Mouse (Mus musculus) limb, embryonic 15.5 days (tissue): ENCODE results near the gene Ptger4. TPM values are rescaled to one million over a fixed set of nuclear protein-coding genes. Genes with fewer than 3 reads are reported as not detected.
A peak's percentile ranks its signal among the peaks of the same experiment; 100 is the strongest.

Experiments used
- ATAC-seq: fragments of 200-750 bp; cut with Nextera tagmentation; 2 replicates; pipeline ENCODE4 v1.8.0; 2017; ENCODE audit warnings: low read depth, moderate TSS enrichment; ENCODE audit not compliant: insufficient number of reproducible peaks, low FRiP score, low TSS enrichment
- H3K27ac ChIP-seq: fragments of 300-500 bp; sonication (generic); 2 replicates; pipeline ENCODE4 v1.5.1; 2015; ENCODE audit warnings: moderate library complexity, mild to moderate bottlenecking, inconsistent platforms
- H3K27me3 ChIP-seq: fragments of 300-500 bp; sonication (generic); 2 replicates; pipeline ENCODE4 v1.6.1; 2015; ENCODE audit warnings: inconsistent platforms
- H3K36me3 ChIP-seq: fragments of 300-500 bp; sonication (generic); 2 replicates; pipeline ENCODE4 v1.6.1; 2015; ENCODE audit warnings: inconsistent platforms
- H3K4me1 ChIP-seq: fragments of 300-500 bp; sonication (generic); 2 replicates; pipeline ENCODE4 v1.6.1; 2015; ENCODE audit warnings: inconsistent platforms
- H3K4me2 ChIP-seq: fragments of 300-500 bp; sonication (generic); 2 replicates; pipeline ENCODE4 v1.6.1; 2015; ENCODE audit warnings: mild to moderate bottlenecking, inconsistent platforms
- H3K4me3 ChIP-seq: fragments of 300-500 bp; sonication (generic); 2 replicates; pipeline ENCODE4 v1.5.1; 2015; ENCODE audit warnings: mild to moderate bottlenecking, inconsistent platforms
- H3K9ac ChIP-seq: fragments of 300-500 bp; sonication (generic); 2 replicates; pipeline ENCODE4 v1.6.1; 2015; ENCODE audit warnings: inconsistent platforms
- H3K9me3 ChIP-seq: fragments of 300-500 bp; sonication (generic); 2 replicates; pipeline ENCODE4 v1.6.1; 2016; ENCODE audit warnings: inconsistent platforms
- WGBS: fragments of 180-500 bp; shearing (Covaris S2); methylation state at CpG from one replicate; pipeline ENCODE4 v1.1.7; 2015; 5-methylcytosine and 5-hydroxymethylcytosine counted together
- polyA plus RNA-seq: library from polyadenylated mRNA; unstranded; fragments of >200 nt; fragmentation: Nextera tagmentation; extraction: Ambion mirVana; gene quantifications from 2 replicates; pipeline ENCODE4 v1.2.1, GENCODE M21; 2015

Ptger4 gene
- polyA plus RNA-seq, 1 experiment from 2014 or later, result 5.0 TPM

DNA sequence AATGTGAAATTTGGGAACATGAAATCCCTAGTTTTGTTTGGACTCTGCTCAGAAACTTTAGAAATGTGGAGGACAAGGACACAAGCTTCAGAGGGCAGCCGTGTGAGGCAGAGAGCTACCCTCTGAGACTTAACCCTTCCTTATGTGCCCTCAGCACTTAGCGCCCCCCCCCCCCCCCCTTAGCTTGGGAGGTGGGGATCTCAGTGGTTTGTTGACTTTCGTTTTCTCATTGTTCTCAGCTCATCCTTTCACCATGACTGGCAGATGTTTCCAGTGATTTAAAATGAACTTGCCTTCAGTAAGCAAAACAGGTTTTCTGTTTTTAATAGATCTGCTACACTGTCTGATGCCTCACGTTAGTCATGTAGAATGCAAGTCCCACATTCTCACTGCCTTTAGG lies 56.9 kb downstream of the Ptger4 start:
- H3K4me3 ChIP-seq, result no peak overlapping the region
- no peak overlapping the region for H3K9ac ChIP-seq
- peaks cover 12% of the 10 kb centered on the region for H3K4me1 ChIP-seq
- no peaks in the 10 kb centered on the region for H3K27me3 ChIP-seq
- 53% methylated on average over 4 of the region's 4 CpGs for WGBS
- H3K4me2 ChIP-seq, result no peak overlapping the region
- no peak for ATAC-seq
- H3K9me3 ChIP-seq, result no peaks in the 10 kb centered on the region
- H3K36me3 ChIP-seq, result peaks cover 15% of the 10 kb centered on the region
- H3K27ac ChIP-seq, result no peak overlapping the region

DNA sequence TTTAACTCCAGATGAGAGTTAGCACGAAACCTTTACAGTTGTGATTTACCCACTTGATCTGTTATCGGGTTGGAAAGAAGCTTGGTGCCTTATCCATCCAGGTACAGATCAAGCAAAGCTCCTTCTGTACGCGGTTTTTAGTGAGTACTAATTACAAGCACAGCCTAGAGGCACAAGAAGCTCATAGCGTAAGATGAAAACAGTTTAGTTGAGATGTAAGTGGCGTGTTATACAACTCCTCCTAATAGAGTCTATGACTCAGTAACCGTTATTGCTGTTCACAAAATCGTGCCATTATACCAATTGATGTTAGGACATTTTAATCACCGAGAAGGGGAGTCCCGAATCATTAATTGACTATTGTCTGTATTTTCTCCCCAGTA lies 57.7 kb downstream of the Ptger4 start:
- Histone ChIP-seq H3K4me1 (peaks cover 12% of the 10 kb centered on the region), H3K27ac (no peak overlapping the region), H3K27me3 (no peaks in the 10 kb centered on the region), H3K4me2 (peak overlapping the region; percentile 67), H3K9ac (peak overlapping the region; percentile 89; the same call in 1 of the 2 replicates), H3K4me3 (peak overlapping the region; percentile 98), H3K9me3 (no peaks in the 10 kb centered on the region), H3K36me3 (peaks cover 19% of the 10 kb centered on the region)
- 27% methylated on average over 10 of the region's 10 CpGs for WGBS
- ATAC-seq, result no peak

DNA sequence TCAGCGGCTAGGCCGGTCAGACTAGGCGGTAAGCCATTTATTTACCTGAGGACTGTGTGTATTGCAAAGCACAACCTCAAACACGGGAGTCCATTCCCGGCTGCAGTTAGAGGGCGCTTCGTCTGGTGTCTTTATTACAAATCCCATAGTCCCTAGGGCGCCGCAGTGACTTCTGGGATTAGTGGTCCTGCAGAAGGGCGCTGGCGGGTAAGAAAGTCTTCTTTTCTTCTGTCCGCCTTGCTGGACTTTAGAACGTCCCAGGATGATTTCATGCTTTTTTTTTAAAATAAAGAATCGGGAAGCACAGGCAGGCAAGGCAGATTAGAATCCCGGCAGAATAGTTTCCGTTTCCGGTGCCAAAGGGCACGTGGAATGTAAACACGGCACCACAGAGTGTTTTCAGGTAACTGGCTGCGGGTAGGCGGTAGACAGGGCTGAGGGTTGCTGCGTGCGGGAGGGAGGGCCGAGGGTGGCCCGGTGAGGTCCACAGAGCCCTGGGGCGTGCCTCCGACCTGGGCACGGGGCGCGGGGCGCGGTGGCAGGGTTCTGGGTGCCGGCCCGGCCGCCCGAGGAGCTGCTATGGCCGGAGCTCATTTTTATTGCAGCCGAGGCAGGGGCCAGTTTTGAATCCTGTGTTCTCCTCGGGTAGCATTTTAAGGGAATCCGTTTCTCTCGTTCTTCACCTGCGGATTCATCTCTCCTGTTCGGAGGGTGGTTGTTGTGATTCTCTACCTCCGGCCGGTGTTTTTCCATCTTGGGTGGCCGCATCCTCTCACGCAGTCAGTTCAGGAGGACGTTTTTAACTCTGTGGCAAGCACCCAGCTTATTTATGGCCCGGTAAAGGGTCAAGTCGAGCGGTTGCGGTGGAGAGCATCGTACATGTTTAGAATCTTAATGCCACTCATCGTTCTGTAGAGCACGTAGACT lies 58.4 kb downstream of the Ptger4 start, which contains the start of gene Ttc33:
Gene Ttc33 (plus strand): TSS at position 160 of the 927 bp plus-strand sequence.
- H3K27me3 ChIP-seq, result no peaks in the 10 kb centered on the region
- H3K36me3 ChIP-seq, result peaks cover 20% of the 10 kb centered on the region
- H3K9ac ChIP-seq, result peak within 1 kb of the TSS; percentile 89
- peak within 1 kb of the TSS; percentile 67 for H3K4me2 ChIP-seq
- ATAC-seq, result peak; percentile 61; the same call in 1 of the 2 replicates
- peaks cover 12% of the 10 kb centered on the region for H3K4me1 ChIP-seq
- WGBS, result under 1% methylated on average over 55 of the region's 55 CpGs
- H3K9me3 ChIP-seq, result no peaks in the 10 kb centered on the region
- peak within 1 kb of the TSS; percentile 98 for H3K4me3 ChIP-seq
- peak within 1 kb of the TSS; percentile 85 for H3K27ac ChIP-seq

DNA sequence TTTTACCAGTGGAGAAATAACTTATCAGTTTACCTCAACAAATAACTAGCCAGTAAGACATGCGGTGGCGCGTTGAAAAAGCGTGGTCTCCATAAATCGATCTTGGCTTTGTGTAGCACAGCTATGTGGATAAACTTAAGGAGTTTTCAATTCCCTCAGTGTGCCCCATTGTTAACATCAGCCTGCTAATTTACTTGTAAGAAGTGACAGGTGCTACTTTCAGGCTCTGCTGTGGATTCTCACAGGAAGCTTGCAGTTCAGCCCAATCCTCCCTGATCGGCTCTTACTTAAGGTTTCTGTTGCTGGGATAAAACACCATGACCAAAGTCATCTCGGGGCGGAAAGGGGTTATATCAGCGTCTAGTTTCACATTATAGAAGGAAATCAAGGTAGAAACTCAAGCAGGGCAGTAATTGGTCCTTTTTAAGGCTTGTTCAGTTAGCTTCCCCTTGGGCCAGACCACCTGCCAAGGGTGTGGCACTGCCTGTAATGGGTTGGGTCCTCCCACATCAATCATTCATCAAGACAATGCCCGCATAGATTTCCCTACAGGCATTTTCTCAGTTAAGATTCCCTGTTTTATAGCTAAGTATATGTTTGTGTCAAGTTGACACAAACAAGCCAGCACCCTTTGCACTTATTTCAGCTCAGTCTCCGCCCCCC lies 59.2 kb downstream of the Ptger4 start:
- no peaks in the 10 kb centered on the region for H3K9me3 ChIP-seq
- H3K36me3 ChIP-seq, result peaks cover 17% of the 10 kb centered on the region
- H3K4me1 ChIP-seq, result peaks cover 12% of the 10 kb centered on the region
- H3K27ac ChIP-seq, result peak overlapping the region; percentile 85
- H3K4me3 ChIP-seq, result peak overlapping the region; percentile 98
- no peak for ATAC-seq
- peak overlapping the region; percentile 67 for H3K4me2 ChIP-seq
- H3K27me3 ChIP-seq, result no peaks in the 10 kb centered on the region
- peak overlapping the region; percentile 89 for H3K9ac ChIP-seq
- 31% methylated on average over 11 of the region's 11 CpGs for WGBS

DNA sequence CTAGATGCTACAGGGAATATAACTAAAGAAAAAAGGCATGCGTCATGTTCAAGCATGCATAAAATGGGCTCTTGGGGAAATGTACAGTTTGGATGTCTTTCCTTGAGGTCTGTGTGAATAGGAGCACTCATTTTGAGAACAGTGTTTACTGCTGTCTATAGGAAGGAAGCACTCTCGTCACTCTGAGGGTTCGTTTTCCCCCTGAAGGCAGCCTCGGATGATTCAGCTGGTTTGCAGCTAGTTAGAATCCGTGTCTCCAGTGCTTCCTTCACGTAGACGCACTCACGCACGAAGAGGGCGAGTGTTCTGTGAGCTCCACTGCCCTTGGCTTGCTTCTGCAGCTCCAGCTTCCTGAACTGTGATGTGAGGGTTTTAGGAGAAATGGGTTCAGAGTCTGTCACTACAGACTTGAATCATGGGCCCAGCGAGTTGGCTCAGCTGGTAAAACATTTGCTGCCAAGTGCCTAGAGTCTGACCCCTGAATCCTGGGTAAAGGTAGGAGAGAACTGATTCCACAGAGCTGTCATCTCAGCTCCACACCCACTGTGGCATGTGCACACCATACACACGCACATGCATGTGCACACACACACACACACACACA lies 70.7 kb downstream of the Ptger4 start:
- ATAC-seq, result no peak
- H3K36me3 ChIP-seq, result peaks cover 58% of the 10 kb centered on the region
- no peaks in the 10 kb centered on the region for H3K4me1 ChIP-seq
- no peak overlapping the region for H3K27ac ChIP-seq
- no peak overlapping the region for H3K4me3 ChIP-seq
- no peaks in the 10 kb centered on the region for H3K27me3 ChIP-seq
- H3K9me3 ChIP-seq, result no peaks in the 10 kb centered on the region
- no peak overlapping the region for H3K4me2 ChIP-seq
- H3K9ac ChIP-seq, result no peak overlapping the region
- WGBS, result 79% methylated on average over 12 of the region's 12 CpGs

DNA sequence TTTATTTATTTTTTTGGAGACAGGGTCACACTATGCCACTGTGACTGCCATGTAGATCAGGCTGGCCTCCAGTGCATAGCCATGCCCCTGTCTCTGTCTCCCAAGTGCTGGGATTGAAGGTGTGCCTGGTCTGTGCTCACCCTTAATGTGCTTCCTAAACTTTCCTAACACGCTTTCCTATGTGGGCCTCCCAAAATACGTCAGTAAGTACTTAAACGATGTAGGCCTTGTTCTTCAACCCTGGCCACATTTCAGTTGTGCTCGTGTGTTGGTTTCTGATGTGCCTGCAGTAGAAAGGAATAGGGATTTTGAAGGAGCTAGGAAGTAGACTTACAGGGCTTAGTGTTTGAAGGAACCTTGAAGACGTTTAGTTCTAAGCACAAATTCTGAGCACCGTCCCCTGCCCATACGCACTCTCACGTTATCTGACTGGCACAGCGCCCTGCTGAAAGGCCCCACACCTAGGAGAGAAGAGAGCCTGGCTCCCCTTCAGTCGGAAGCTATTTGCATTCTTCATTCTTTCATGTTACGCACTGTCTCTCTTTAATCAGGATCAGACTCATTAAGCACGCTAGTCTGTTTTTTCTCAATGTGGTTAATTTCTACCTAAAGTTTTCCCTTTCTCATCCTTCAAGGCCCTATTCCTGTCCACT lies 78.7 kb downstream of the Ptger4 start:
- no peak overlapping the region for H3K4me3 ChIP-seq
- H3K4me2 ChIP-seq, result no peak overlapping the region
- no peaks in the 10 kb centered on the region for H3K27me3 ChIP-seq

DNA sequence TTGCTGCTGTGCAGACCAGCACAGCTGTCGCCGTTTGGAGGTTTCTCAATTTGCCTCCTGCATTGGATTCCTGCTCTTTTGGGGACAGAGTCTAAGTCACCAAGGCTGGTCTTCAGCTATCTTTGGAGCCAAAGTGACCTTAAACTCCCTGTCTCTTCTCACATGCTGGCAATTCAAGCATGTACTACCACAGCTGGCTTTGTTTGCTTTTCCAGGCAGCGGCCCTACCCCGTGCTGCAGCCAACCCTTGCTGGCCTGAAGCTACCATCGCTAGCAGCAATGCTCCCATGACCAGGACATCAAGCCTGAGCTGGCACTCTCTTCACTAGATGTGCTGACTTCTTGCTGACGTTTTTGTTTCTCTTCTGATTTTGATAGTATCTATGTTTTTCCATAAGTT lies 85.2 kb downstream of the Ptger4 start:
- Histone ChIP-seq H3K36me3 (peaks cover 13% of the 10 kb centered on the region), H3K4me2 (no peak overlapping the region), H3K4me1 (no peaks in the 10 kb centered on the region), H3K9ac (no peak overlapping the region), H3K27ac (no peak overlapping the region), H3K9me3 (no peaks in the 10 kb centered on the region), H3K27me3 (no peaks in the 10 kb centered on the region), H3K4me3 (no peak overlapping the region)
- WGBS, result 83% methylated on average over 6 of the region's 6 CpGs
- no peak for ATAC-seq

More for the DNA sequence above, 78.7 kb downstream of the Ptger4 start:
- Histone ChIP-seq H3K4me1 (no peaks in the 10 kb centered on the region), H3K9ac (no peak overlapping the region), H3K9me3 (no peaks in the 10 kb centered on the region), H3K27ac (no peak overlapping the region), H3K36me3 (peaks cover 56% of the 10 kb centered on the region)
- 88% methylated on average over 12 of the region's 12 CpGs for WGBS
- ATAC-seq, result no peak

DNA sequence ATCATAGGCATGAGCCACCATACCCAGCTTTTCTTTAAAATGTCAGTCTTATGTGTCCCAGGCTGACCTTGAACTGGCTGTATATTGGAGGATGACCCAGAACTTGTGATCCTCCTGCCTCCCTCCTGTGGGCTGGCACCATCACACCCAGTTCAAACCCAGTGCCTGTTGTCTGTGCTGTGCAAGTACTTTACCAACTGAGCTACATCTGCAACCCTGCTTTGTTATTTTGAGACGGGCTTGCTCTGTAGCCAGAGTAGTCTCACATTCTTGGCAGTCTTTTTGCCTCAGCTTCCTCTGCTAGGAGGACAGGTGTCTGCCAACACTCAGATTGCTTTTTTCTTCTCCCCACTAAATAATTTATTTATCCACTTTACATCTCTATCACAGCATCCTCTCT lies 86.6 kb downstream of the Ptger4 start:
- no peak overlapping the region for H3K4me3 ChIP-seq
- H3K27me3 ChIP-seq, result no peaks in the 10 kb centered on the region
- no peak overlapping the region for H3K4me2 ChIP-seq
- H3K36me3 ChIP-seq, result 0 out of 2 replicates have a peak, but pooled peaks cover 4% of the 10 kb centered on the region
- no peak overlapping the region for H3K9ac ChIP-seq
- WGBS, result 58% methylated on average over 1 of the region's 1 CpGs
- H3K4me1 ChIP-seq, result no peaks in the 10 kb centered on the region
- no peak overlapping the region for H3K27ac ChIP-seq
- no peaks in the 10 kb centered on the region for H3K9me3 ChIP-seq
- ATAC-seq, result no peak

Other genes with a start within 250 kb of the Ptger4 start
- 0.15 and 0.37 TPM in 2 replicates for gene C7, start 180.4 kb downstream of the Ptger4 start, polyA plus RNA-seq
- gene Card6, start 135.6 kb downstream of the Ptger4 start, polyA plus RNA-seq, result 0.91 and 1.4 TPM in 2 replicates
- 448 and 621 TPM in 2 replicates for gene Rpl37, start 127.5 kb downstream of the Ptger4 start, polyA plus RNA-seq
- gene Prkaa1, start 100.3 kb downstream of the Ptger4 start, polyA plus RNA-seq, result 15.4 and 16.1 TPM in 2 replicates
- 34.8 and 37.8 TPM in 2 replicates for gene Ttc33, start 58.7 kb downstream of the Ptger4 start, polyA plus RNA-seq